Mouse (Mus musculus) kidney, adult 11 months (tissue): Measurements from ENCODE around the gene Slk.

ENCODE experiments used
- DNase-seq: peaks from one replicate; pipeline ENCODE4 v3.0.0; 2022

Gene Slk

GRCm38 (mm10) chr19:47579225-47579787 lies at the start of gene Slk:
Slk (plus strand) TSS chr19:47579678.
- peak; percentile 88 for DNase-seq

- no peak for DNase-seq
These were observed 48.2 kb upstream of the Slk start for GRCm38 (mm10) chr19:47531309-47531708.

GRCm38 (mm10) chr19:47532449-47532848 lies 47.0 kb upstream of the Slk start:
- no peak for DNase-seq

- DNase-seq = no peak
These were observed 45.3 kb upstream of the Slk start for GRCm38 (mm10) chr19:47534131-47534530.

- peak; percentile 96 for DNase-seq
These were observed 42.8 kb upstream of the Slk start for GRCm38 (mm10) chr19:47536521-47537299.

- no peak for DNase-seq
These were observed 42.1 kb upstream of the Slk start, which contains the start of gene Stn1 for GRCm38 (mm10) chr19:47537300-47537792. Stn1 (minus strand) TSS chr19:47537507.

GRCm38 (mm10) chr19:47537879-47538278 lies 41.6 kb upstream of the Slk start:
- no peak for DNase-seq

- no peak for DNase-seq
These were observed 40.7 kb upstream of the Slk start for GRCm38 (mm10) chr19:47538801-47539200.

- DNase-seq = no peak
These were observed 37.0 kb upstream of the Slk start for GRCm38 (mm10) chr19:47542441-47542840.

- DNase-seq = no peak
These were observed 34.4 kb upstream of the Slk start for GRCm38 (mm10) chr19:47545055-47545454.

- DNase-seq = no peak
These were observed 34.0 kb upstream of the Slk start for GRCm38 (mm10) chr19:47545528-47545927.

GRCm38 (mm10) chr19:47548432-47549076 lies 30.9 kb upstream of the Slk start:
- no peak for DNase-seq

- DNase-seq = no peak
These were observed 30.3 kb upstream of the Slk start for GRCm38 (mm10) chr19:47549174-47549573.

- no peak for DNase-seq
These were observed 29.9 kb upstream of the Slk start for GRCm38 (mm10) chr19:47549584-47549983.

GRCm38 (mm10) chr19:47559145-47559544 lies 20.3 kb upstream of the Slk start:
- no peak for DNase-seq

- DNase-seq = peak; percentile 13
These were observed 19.5 kb upstream of the Slk start for GRCm38 (mm10) chr19:47559751-47560512.

- DNase-seq = no peak
These were observed 18.8 kb upstream of the Slk start for GRCm38 (mm10) chr19:47560544-47561161.

GRCm38 (mm10) chr19:47561996-47562441 lies 17.5 kb upstream of the Slk start:
- DNase-seq = peak; percentile 77

- DNase-seq = no peak
These were observed 15.8 kb upstream of the Slk start for GRCm38 (mm10) chr19:47563715-47564114.

- no peak for DNase-seq
These were observed 14.3 kb upstream of the Slk start for GRCm38 (mm10) chr19:47565031-47565654.

- DNase-seq = no peak
These were observed 13.5 kb upstream of the Slk start for GRCm38 (mm10) chr19:47565994-47566393.

GRCm38 (mm10) chr19:47570042-47570441 lies 9.4 kb upstream of the Slk start:
- no peak for DNase-seq
